Mouse (Mus musculus): ENCODE results near the gene Actr10. TPM values are rescaled to one million over a fixed set of nuclear protein-coding genes. Genes with fewer than 3 reads are reported as not detected.

Actr10 gene
- total RNA-seq (2014; rRNA removed) (132 and 144 TPM in 2 replicates), polyA plus RNA-seq (2015; fragmentation: Nextera tagmentation; extraction: Ambion mirVana) (164 and 171 TPM in 2 replicates)

DNA sequence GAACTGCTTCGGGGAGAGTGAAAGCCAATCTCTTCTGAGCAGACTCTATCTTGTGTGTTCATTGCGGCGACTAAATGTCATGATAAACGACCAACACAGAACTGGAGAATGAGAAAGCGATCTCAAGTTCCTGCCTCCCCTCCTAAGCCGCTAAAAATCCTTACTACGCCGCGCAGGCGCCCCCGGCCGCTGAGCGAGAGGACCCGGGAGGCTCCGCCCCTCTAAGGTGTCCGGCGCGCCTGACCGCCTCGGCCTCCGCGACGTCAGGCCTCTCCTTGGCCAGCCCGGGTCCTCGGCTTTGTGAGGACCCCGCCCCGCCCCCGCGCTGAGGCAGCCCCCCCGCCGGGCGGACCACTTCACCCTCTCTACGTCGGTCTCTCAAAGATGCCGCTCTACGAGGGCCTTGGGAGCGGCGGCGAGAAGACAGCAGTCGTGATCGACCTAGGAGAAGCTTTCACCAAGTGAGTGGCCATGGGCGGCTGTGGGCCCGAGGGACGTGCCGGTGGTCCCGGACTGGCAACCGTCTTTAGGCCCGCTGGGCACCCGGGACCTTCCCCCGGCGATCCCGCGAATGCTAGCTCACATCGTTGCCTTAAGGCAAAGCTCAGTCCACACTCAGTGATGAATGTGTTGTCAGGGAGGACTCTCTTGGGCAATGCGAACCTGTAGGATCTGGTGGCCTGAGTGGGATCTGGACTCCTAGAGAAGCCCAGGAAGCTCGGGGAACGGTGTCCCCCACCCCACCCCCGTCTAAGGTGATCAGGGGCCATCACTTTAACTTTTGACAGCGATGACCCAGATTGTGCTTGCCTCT, at the start of gene Actr10:
TSS of gene Actr10 (plus strand) at position 287 of the 814 bp plus-strand sequence.
- H3K9ac ChIP-seq (replicated peaks; ENCODE audit: low read length, poor library complexity, severe bottlenecking): peak within 1 kb of the TSS; percentile 69
- H3K4me1 ChIP-seq (ENCODE audit: insufficient read depth, low read length): no peaks in the 10 kb centered on the region; the same call in 1 of the 2 replicates
- DNase-seq (ENCODE audit: low spot score) (peak; percentile 94), ATAC-seq (ENCODE audit: low FRiP score) (peak; percentile 98)
- no peaks in the 10 kb centered on the region for H3K9me3 ChIP-seq (ENCODE audit: low read length)
- H3K4me2 ChIP-seq (ENCODE audit: low read depth, low read length, poor library complexity, severe bottlenecking): peak within 1 kb of the TSS; percentile 57
- peak within 1 kb of the TSS; percentile 77 for H3K4me3 ChIP-seq (ENCODE audit: low read depth, low read length)
- TF ChIP-seq CTCF (IDR thresholded peaks at IDR 0.05): no peak
- peaks cover 7% of the 10 kb centered on the region; the same call in 1 of the 2 replicates for H3K36me3 ChIP-seq (ENCODE audit: insufficient read depth, low read length)
- H3K27me3 ChIP-seq (ENCODE audit: insufficient read depth, low read length): no peaks in the 10 kb centered on the region
- H3K27ac ChIP-seq (ENCODE audit: low read depth, low read length): peak within 1 kb of the TSS; percentile 86
- WGBS: under 1% methylated on average over 56 of the region's 59 CpGs

DNA sequence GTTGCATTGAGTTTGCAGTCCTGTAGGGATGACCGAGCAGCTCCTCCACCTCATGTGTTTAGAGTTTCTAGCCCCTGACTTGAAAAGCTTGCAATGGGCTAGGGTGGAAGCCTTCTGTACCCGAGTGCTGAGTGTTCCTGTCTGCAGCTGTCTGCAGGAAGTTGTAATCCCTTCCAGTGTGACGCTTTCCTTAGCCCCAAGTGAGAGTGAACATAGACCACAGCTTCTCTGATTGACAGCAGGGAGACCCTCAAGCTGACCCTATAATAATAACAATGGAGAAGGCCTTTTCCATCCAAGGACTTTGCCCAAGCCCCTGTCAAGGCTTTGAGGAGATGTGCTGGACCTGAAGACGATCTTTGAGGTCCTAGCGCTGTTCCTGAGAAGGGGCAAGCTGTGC, 47.3 kb upstream of the Actr10 start:
- WGBS: 49% methylated on average over 5 of the region's 5 CpGs
- no peaks in the 10 kb centered on the region for H3K27me3 ChIP-seq (ENCODE audit: insufficient read depth, low read length)
- no peaks in the 10 kb centered on the region for H3K4me1 ChIP-seq (ENCODE audit: insufficient read depth, low read length)
- H3K36me3 ChIP-seq (ENCODE audit: insufficient read depth, low read length): peaks cover 15% of the 10 kb centered on the region
- no peak overlapping the region for H3K27ac ChIP-seq (ENCODE audit: low read depth, low read length)
- DNase-seq (ENCODE audit: low spot score): no peak
- no peaks in the 10 kb centered on the region for H3K9me3 ChIP-seq (ENCODE audit: low read length)
- TF ChIP-seq CTCF (IDR thresholded peaks at IDR 0.05): no peak
- H3K9ac ChIP-seq (replicated peaks; ENCODE audit: low read length, poor library complexity, severe bottlenecking): no peak overlapping the region
- no peak for ATAC-seq (ENCODE audit: low FRiP score)
- H3K4me3 ChIP-seq (ENCODE audit: low read depth, low read length): no peak overlapping the region
- no peak overlapping the region for H3K4me2 ChIP-seq (ENCODE audit: low read depth, low read length, poor library complexity, severe bottlenecking)

GRCm38 (mm10) chr12:70890874-70891470, 46.7 kb upstream of the Actr10 start:
- H3K27me3 ChIP-seq (ENCODE audit: insufficient read depth, low read length): no peaks in the 10 kb centered on the region
- 40% methylated on average over 8 of the region's 8 CpGs for WGBS
- no peak overlapping the region for H3K9ac ChIP-seq (replicated peaks; ENCODE audit: low read length, poor library complexity, severe bottlenecking)
- no peak overlapping the region for H3K27ac ChIP-seq (ENCODE audit: low read depth, low read length)
- H3K36me3 ChIP-seq (ENCODE audit: insufficient read depth, low read length): peaks cover 13% of the 10 kb centered on the region
- DNase-seq (ENCODE audit: low spot score) (no peak), ATAC-seq (ENCODE audit: low FRiP score) (no peak)
- no peak for TF ChIP-seq CTCF (IDR thresholded peaks at IDR 0.05)
- no peaks in the 10 kb centered on the region for H3K9me3 ChIP-seq (ENCODE audit: low read length)
- no peaks in the 10 kb centered on the region for H3K4me1 ChIP-seq (ENCODE audit: insufficient read depth, low read length)
- H3K4me3 ChIP-seq (ENCODE audit: low read depth, low read length): no peak overlapping the region
- H3K4me2 ChIP-seq (ENCODE audit: low read depth, low read length, poor library complexity, severe bottlenecking): no peak overlapping the region

- no peaks in the 10 kb centered on the region for H3K27me3 ChIP-seq (ENCODE audit: insufficient read depth, low read length)
- DNase-seq (ENCODE audit: low spot score): no peak
- 83% methylated on average over 7 of the region's 7 CpGs for WGBS
- no peak overlapping the region for H3K27ac ChIP-seq (ENCODE audit: low read depth, low read length)
- no peak for ATAC-seq (ENCODE audit: low FRiP score)
- no peak overlapping the region for H3K9ac ChIP-seq (replicated peaks; ENCODE audit: low read length, poor library complexity, severe bottlenecking)
- no peak for TF ChIP-seq CTCF (IDR thresholded peaks at IDR 0.05)
- no peak overlapping the region for H3K4me3 ChIP-seq (ENCODE audit: low read depth, low read length)
- H3K4me2 ChIP-seq (ENCODE audit: low read depth, low read length, poor library complexity, severe bottlenecking): no peak overlapping the region
- peaks cover 13% of the 10 kb centered on the region for H3K36me3 ChIP-seq (ENCODE audit: insufficient read depth, low read length)
- no peaks in the 10 kb centered on the region for H3K4me1 ChIP-seq (ENCODE audit: insufficient read depth, low read length)
- H3K9me3 ChIP-seq (ENCODE audit: low read length): no peaks in the 10 kb centered on the region
Measured at GRCm38 (mm10) chr12:70895275-70895674, 42.4 kb upstream of the Actr10 start.

DNA sequence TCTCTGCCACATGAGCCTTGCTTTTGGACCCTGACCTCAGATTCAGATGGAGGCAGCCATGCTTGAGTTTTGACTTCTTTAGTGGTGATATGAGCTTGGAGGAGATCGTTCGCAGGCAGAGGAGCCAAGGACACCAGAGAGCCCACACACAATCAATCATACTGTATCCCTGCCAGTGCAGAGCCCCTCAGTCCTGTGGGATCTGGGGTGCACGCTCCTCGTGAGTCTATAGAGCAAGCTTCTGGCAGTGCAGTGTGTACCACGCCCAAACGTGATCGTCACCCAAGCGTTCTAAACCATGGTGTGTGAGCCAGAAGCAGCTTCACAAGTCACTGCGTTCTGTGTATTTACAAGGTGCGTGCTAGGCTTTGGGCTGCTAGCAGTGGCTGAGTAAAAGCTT, 41.6 kb upstream of the Actr10 start:
- no peak for ATAC-seq (ENCODE audit: low FRiP score)
- 85% methylated on average over 10 of the region's 10 CpGs for WGBS
- H3K4me1 ChIP-seq (ENCODE audit: insufficient read depth, low read length): no peaks in the 10 kb centered on the region

DNA sequence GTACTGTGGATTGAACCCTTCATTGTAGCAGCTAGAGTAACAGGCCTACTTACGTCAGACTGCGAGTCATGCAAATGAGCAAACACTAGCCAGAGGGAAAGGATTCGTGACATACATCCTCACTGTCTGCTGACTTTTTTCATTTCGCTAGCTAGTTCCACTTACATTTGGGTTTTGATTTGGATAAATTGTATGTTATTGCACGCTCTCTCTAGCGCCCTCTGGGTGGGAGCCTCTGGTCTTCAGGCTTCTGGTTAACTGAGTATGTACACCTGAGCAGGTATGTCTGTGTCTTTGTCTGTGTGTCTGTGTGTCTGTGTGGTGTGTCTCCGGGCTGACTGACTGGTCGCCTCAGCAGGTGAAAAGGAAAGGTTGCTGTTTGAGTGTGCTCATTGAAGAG, 40.2 kb upstream of the Actr10 start:
- Histone ChIP-seq H3K27ac (ENCODE audit: low read depth, low read length) (no peak overlapping the region), H3K36me3 (ENCODE audit: insufficient read depth, low read length) (peaks cover 13% of the 10 kb centered on the region), H3K9ac (replicated peaks; ENCODE audit: low read length, poor library complexity, severe bottlenecking) (no peak overlapping the region), H3K9me3 (ENCODE audit: low read length) (no peaks in the 10 kb centered on the region), H3K4me1 (ENCODE audit: insufficient read depth, low read length) (no peaks in the 10 kb centered on the region), H3K27me3 (ENCODE audit: insufficient read depth, low read length) (no peaks in the 10 kb centered on the region), H3K4me3 (ENCODE audit: low read depth, low read length) (no peak overlapping the region), H3K4me2 (ENCODE audit: low read depth, low read length, poor library complexity, severe bottlenecking) (no peak overlapping the region)
- peak; percentile 59 for TF ChIP-seq CTCF (IDR thresholded peaks at IDR 0.05)
- DNase-seq (ENCODE audit: low spot score) (no peak), ATAC-seq (ENCODE audit: low FRiP score) (no peak)
- WGBS: 71% methylated on average over 8 of the region's 8 CpGs

More for the DNA sequence above, 41.6 kb upstream of the Actr10 start:
- Histone ChIP-seq H3K9ac (replicated peaks; ENCODE audit: low read length, poor library complexity, severe bottlenecking) (no peak overlapping the region), H3K9me3 (ENCODE audit: low read length) (no peaks in the 10 kb centered on the region), H3K36me3 (ENCODE audit: insufficient read depth, low read length) (peaks cover 13% of the 10 kb centered on the region), H3K4me3 (ENCODE audit: low read depth, low read length) (no peak overlapping the region), H3K4me2 (ENCODE audit: low read depth, low read length, poor library complexity, severe bottlenecking) (no peak overlapping the region), H3K27ac (ENCODE audit: low read depth, low read length) (no peak overlapping the region), H3K27me3 (ENCODE audit: insufficient read depth, low read length) (no peaks in the 10 kb centered on the region)
- TF ChIP-seq CTCF (IDR thresholded peaks at IDR 0.05): no peak
- DNase-seq (ENCODE audit: low spot score): no peak
